In the genomic region with DNA sequence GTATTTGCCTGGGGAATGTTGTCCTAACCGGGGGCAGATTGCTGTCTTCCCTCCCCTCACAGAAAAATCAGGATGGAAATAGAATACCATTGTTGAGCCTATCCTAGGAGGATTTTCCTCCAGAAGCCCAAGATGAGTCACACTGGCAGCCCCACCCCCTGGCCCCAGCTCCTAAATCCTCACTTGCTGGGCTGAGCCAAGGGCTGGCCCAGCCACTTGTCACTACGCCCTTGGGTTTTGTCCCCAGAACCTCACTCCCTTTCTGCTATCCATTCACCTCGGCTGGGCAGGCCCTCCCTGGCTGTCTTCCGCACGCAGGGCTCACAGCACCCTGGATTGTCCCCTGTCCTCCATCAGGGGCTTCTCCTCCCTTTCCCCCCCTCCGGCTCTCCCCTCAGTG, we compare ENCODE assay signal across 8 mouse cellular contexts. TPM values are rescaled to one million over a fixed set of nuclear protein-coding genes. Genes with fewer than 3 reads are reported as not detected.
DNase-seq lines count a peak whose midpoint lies in the region; ATAC-seq and TF ChIP-seq lines count a peak whose summit lies in the region.
"Had no signal": no experiment of that assay in that cellular context is flagged by ENCODE, and none has a peak within 500 bp of the region (broad histone marks: within the 10 kb centered on the region; RNA-seq: fewer than 3 reads in every experiment).

No protein-coding gene starts in this region.

- no peaks in the 10 kb centered on the region for H3K9me3 ChIP-seq in embryonic facial prominence, embryonic 12.5 days
- H3K9me3 ChIP-seq in lung, embryonic 16.5 days (ENCODE audit: control insufficient read depth, low read length), result no peaks in the 10 kb centered on the region

- no peak for ATAC-seq in embryonic facial prominence, embryonic 12.5 days (ENCODE audit: insufficient number of reproducible peaks, insufficient read depth, low FRiP score, low TSS enrichment)
- peak; percentile 39; the same call in 1 of the 2 replicates for ATAC-seq in lung, embryonic 16.5 days (ENCODE audit: low read depth)

- H3K27me3 ChIP-seq in C2C12 (ENCODE audit: control insufficient read depth, insufficient read depth, insufficient read length), result no peaks in the 10 kb centered on the region
- no peaks in the 10 kb centered on the region for H3K27me3 ChIP-seq in embryonic facial prominence, embryonic 12.5 days
- no peaks in the 10 kb centered on the region for H3K27me3 ChIP-seq in lung, embryonic 16.5 days (ENCODE audit: control insufficient read depth, insufficient read depth, low read depth, low read length)

- no peak overlapping the region; the same call in 1 of the 2 replicates for H3K4me2 ChIP-seq in embryonic facial prominence, embryonic 12.5 days (replicated peaks)
- no peak overlapping the region for H3K4me2 ChIP-seq in lung, embryonic 16.5 days (ENCODE audit: low read depth, low read length)
- H3K4me2 ChIP-seq: lung, embryonic 14.5 days had no signal

- no peak overlapping the region for H3K4me3 ChIP-seq in C2C12 (ENCODE audit: insufficient read depth, poor library complexity, severe bottlenecking)
- no peak overlapping the region for H3K4me3 ChIP-seq in embryonic facial prominence, embryonic 12.5 days
- no peak overlapping the region for H3K4me3 ChIP-seq in lung, embryonic 16.5 days (ENCODE audit: low read length)

- no peaks in the 10 kb centered on the region for H3K79me2 ChIP-seq in C2C12 (ENCODE audit: control insufficient read depth, insufficient read depth)

- DNase-seq in R1 (ENCODE audit: low read depth, low spot score), result peak; percentile 21
- peak; percentile 83 to 85 for DNase-seq in heart, postnatal 14 days
- peak; percentile 76 for DNase-seq in telencephalon, adult 2 months (ENCODE audit: low read depth, low spot score)
- DNase-seq in spleen, adult 12 weeks (ENCODE audit: low spot score), result no peak
- DNase-seq: lung, embryonic 14.5 days had no signal

- H3ac ChIP-seq in C2C12 (ENCODE audit: control insufficient read depth, insufficient read length, low read depth), result peak overlapping the region; percentile 19

- WGBS in embryonic facial prominence, embryonic 12.5 days, result 35% methylated on average over 6 of the region's 6 CpGs
- 43% methylated on average over 6 of the region's 6 CpGs for WGBS in lung, embryonic 16.5 days

- intact Hi-C loops in heart, postnatal 14 days (cut with DNase I), result no loop called here

- no peak for TF ChIP-seq CTCF in C2C12 (IDR thresholded peaks at IDR 0.05; ENCODE audit: control insufficient read depth, insufficient read depth, insufficient read length)

- peaks cover 67% of the 10 kb centered on the region for H3K4me1 ChIP-seq in embryonic facial prominence, embryonic 12.5 days
- peaks cover 22% of the 10 kb centered on the region for H3K4me1 ChIP-seq in lung, embryonic 16.5 days (replicated peaks; ENCODE audit: control insufficient read depth, insufficient read depth, low read length)

- no peaks in the 10 kb centered on the region for H3K36me3 ChIP-seq in C2C12 (ENCODE audit: control insufficient read depth, insufficient read depth)
- H3K36me3 ChIP-seq in embryonic facial prominence, embryonic 12.5 days, result no peaks in the 10 kb centered on the region
- no peaks in the 10 kb centered on the region for H3K36me3 ChIP-seq in lung, embryonic 16.5 days (ENCODE audit: control insufficient read depth, insufficient read depth, low read length)

- peak overlapping the region; percentile 29; the same call in 1 of the 2 replicates for H3K9ac ChIP-seq in embryonic facial prominence, embryonic 12.5 days
- peak overlapping the region; percentile 31 for H3K9ac ChIP-seq in lung, embryonic 16.5 days (ENCODE audit: low read length)
- H3K9ac ChIP-seq: lung, embryonic 14.5 days had no signal

- no peaks in the 10 kb centered on the region for H3K79me3 ChIP-seq in C2C12 (ENCODE audit: low read depth)

- peak overlapping the region; percentile 74 for H3K27ac ChIP-seq in embryonic facial prominence, embryonic 12.5 days
- peak overlapping the region; percentile 34 for H3K27ac ChIP-seq in lung, embryonic 16.5 days (ENCODE audit: low read length)

TF ChIP-seq in C2C12, 6 proteins besides CTCF, POLR2A, EP300 and RAD21:
- TF ChIP-seq CEBPB (IDR thresholded peaks at IDR 0.05; ENCODE audit: low read depth) (no peak), FOSL1 (IDR thresholded peaks at IDR 0.05; ENCODE audit: insufficient read depth, low read length, poor library complexity, severe bottlenecking) (no peak), MYOD1 (IDR thresholded peaks at IDR 0.05; ENCODE audit: control insufficient read depth, insufficient read length, low read depth) (no peak), MYOG (IDR thresholded peaks at IDR 0.05; ENCODE audit: control insufficient read depth, extremely low read depth, insufficient read length) (no peak)

RNA-seq across cellular contexts. Expression of a gene that starts 23.3 kb away (rescaled TPM):
- polyA plus RNA-seq in C2C12 (2012; fragmentation: generic; extraction: Trizol), result 11.0 TPM
- 51.1 and 59.2 TPM in 2 replicates for polyA plus RNA-seq in embryonic facial prominence, embryonic 12.5 days (2016; fragmentation: Nextera tagmentation; extraction: Ambion mirVana)
- total RNA-seq in heart, postnatal 14 days (2021), result 10 to 100 TPM; 53.2 to 53.9 TPM
- 12.9 and 13.7 TPM in 2 replicates for polyA plus RNA-seq in lung, embryonic 16.5 days (2015; fragmentation: Nextera tagmentation; extraction: Ambion mirVana)
